Comparison of ENCODE assay signal across 9 mouse cellular contexts in genomic region chr6:116056676-116057264, GRCm38 (mm10).
DNase-seq lines count a peak whose midpoint lies in the region; ATAC-seq and TF ChIP-seq lines count a peak whose summit lies in the region.
"Had no signal": no experiment of that assay in that cellular context is flagged by ENCODE, and none has a peak within 500 bp of the region (broad histone marks: within the 10 kb centered on the region; RNA-seq: fewer than 3 reads in every experiment).

No protein-coding gene starts in this region.

- no peaks in the 10 kb centered on the region for H3K27me3 ChIP-seq in hindbrain, postnatal 0 days (ENCODE audit: insufficient read depth, low read length)
- H3K27me3 ChIP-seq: heart, embryonic 15.5 days had no signal

- WGBS in hindbrain, postnatal 0 days = 11% methylated on average over 13 of the region's 13 CpGs
- WGBS in olfactory bulb, adult 2 months = 2% methylated on average over 13 of the region's 13 CpGs

- TF ChIP-seq POLR2A in olfactory bulb, adult 2 months (IDR thresholded peaks at IDR 0.05; ENCODE audit: insufficient read depth, low read depth, low read length) = no peak; the same call in 1 of the 2 replicates

- peak overlapping the region; percentile 45 for H3K4me2 ChIP-seq in hindbrain, postnatal 0 days (ENCODE audit: low read depth, low read length)
- H3K4me2 ChIP-seq: heart, embryonic 15.5 days had no signal

- peak; percentile 92 for ATAC-seq in hindbrain, postnatal 0 days

- H3K27ac ChIP-seq in hindbrain, postnatal 0 days = peak overlapping the region; percentile 80
- H3K27ac ChIP-seq in left cerebral cortex, adult 2 months = peak overlapping the region; percentile 95
- H3K27ac ChIP-seq in olfactory bulb, adult 2 months (ENCODE audit: insufficient read depth, low read depth, low read length) = peak overlapping the region; percentile 96
- H3K27ac ChIP-seq: heart, embryonic 15.5 days had no signal

- no peaks in the 10 kb centered on the region for H3K36me3 ChIP-seq in hindbrain, postnatal 0 days (ENCODE audit: insufficient read depth, low read length)
- H3K36me3 ChIP-seq: heart, embryonic 15.5 days had no signal

- intact Hi-C loops in left cerebral cortex, adult 2 months (cut with DNase I) = loop anchor here (5.0 kb wide), 1 partner anchor 34 kb away; no protein-coding TSS in a partner anchor

- DNase-seq in lung, postnatal 10 days = peak; percentile 12
- no peak for DNase-seq in lung, postnatal 25 days (ENCODE audit: low spot score)
- DNase-seq in embryo, embryonic 9.5 days (ENCODE audit: extremely low spot score) = peak; percentile 27
- DNase-seq in hindbrain, postnatal 0 days (ENCODE audit: low spot score) = peak; percentile 66
- DNase-seq in left cerebral cortex, adult 2 months (ENCODE audit: extremely low spot score in 1 of 2, low spot score in 2 of 2) = peak; percentile 57 to 66
- no peak for DNase-seq in adrenal gland, adult 2 months
- DNase-seq in urinary bladder, postnatal 4 days (ENCODE audit: low spot score in 2 of 2) = no peak

- H3K4me1 ChIP-seq in hindbrain, postnatal 0 days (ENCODE audit: insufficient read depth, low read length) = peaks cover 6% of the 10 kb centered on the region; the same call in 1 of the 2 replicates
- H3K4me1 ChIP-seq in olfactory bulb, adult 2 months (ENCODE audit: control insufficient read depth, insufficient read depth, low read length) = peaks cover 2% of the 10 kb centered on the region

- TF ChIP-seq CTCF in hindbrain, postnatal 0 days (IDR thresholded peaks at IDR 0.05; ENCODE audit: low read depth) = peak; percentile 36
- peak; percentile 23 for TF ChIP-seq CTCF in left cerebral cortex, adult 2 months (IDR thresholded peaks at IDR 0.05)
- no peak for TF ChIP-seq CTCF in olfactory bulb, adult 2 months (IDR thresholded peaks at IDR 0.05; ENCODE audit: insufficient read depth, low read depth, low read length)

- peak overlapping the region; percentile 53 for H3K9ac ChIP-seq in hindbrain, postnatal 0 days (replicated peaks; ENCODE audit: low read length)
- H3K9ac ChIP-seq: heart, embryonic 15.5 days had no signal

- peak overlapping the region; percentile 34 for H3K4me3 ChIP-seq in hindbrain, postnatal 0 days (ENCODE audit: low read length)
- H3K4me3 ChIP-seq in left cerebral cortex, adult 2 months = peak overlapping the region; percentile 57
- H3K4me3 ChIP-seq in olfactory bulb, adult 2 months (ENCODE audit: insufficient read depth, low read depth, low read length) = peak overlapping the region; percentile 60
- H3K4me3 ChIP-seq: heart, embryonic 15.5 days had no signal

- no peaks in the 10 kb centered on the region for H3K9me3 ChIP-seq in hindbrain, postnatal 0 days (ENCODE audit: low read length)
- H3K9me3 ChIP-seq: heart, embryonic 15.5 days had no signal

Comparison
In these comparisons a context has a peak if more than half of its experiments do, and no peak if none do; other contexts are left out.
1. DNase-seq: peak in lung, postnatal 10 days (single experiment), embryo, embryonic 9.5 days (single experiment), hindbrain, postnatal 0 days (single experiment) and left cerebral cortex, adult 2 months (2 of 2); none in lung, postnatal 25 days (single experiment), adrenal gland, adult 2 months (single experiment) and urinary bladder, postnatal 4 days (0 of 2).
2. Peak in every context shown above with its lines, with median percentiles within 50 percentile points of each other: H3K27ac ChIP-seq and H3K4me3 ChIP-seq.